Mouse (Mus musculus) hindbrain, embryonic 13.5 days (tissue): Measurements from ENCODE around the gene Gm3278. TPM values are rescaled to one million over a fixed set of nuclear protein-coding genes. Genes with fewer than 3 reads are reported as not detected.
A peak's percentile ranks its signal among the peaks of the same experiment; 100 is the strongest.
"Not testable (repeated sequence)": the region's sequence is repeated elsewhere in the genome, so short reads cannot be mapped to it uniquely, and the experiment has no call there.

Experiments used
- ATAC-seq: fragments of 200-750 bp; cut with Nextera tagmentation; 2 replicates; pipeline ENCODE4 v1.8.0; 2017; ENCODE audit warnings: moderate TSS enrichment; ENCODE audit not compliant: low FRiP score
- H3K27ac ChIP-seq: fragments of 300-500 bp; sonication (generic); 2 replicates; pipeline ENCODE4 v1.5.1; 2015; ENCODE audit warnings: inconsistent platforms, mild to moderate bottlenecking, moderate library complexity
- H3K27me3 ChIP-seq: fragments of 300-500 bp; sonication (generic); 2 replicates; pipeline ENCODE4 v1.6.1; 2015; ENCODE audit warnings: mild to moderate bottlenecking, inconsistent platforms
- H3K36me3 ChIP-seq: fragments of 300-500 bp; sonication (generic); 2 replicates; pipeline ENCODE4 v1.6.1; 2015; ENCODE audit warnings: mild to moderate bottlenecking, inconsistent platforms
- H3K4me1 ChIP-seq: fragments of 300-500 bp; sonication (generic); replicated peaks from 2 replicates; pipeline ENCODE4 v1.6.1; 2015; ENCODE audit warnings: inconsistent platforms
- H3K4me2 ChIP-seq: fragments of 300-500 bp; sonication (generic); 2 replicates; pipeline ENCODE4 v1.6.1; 2015; ENCODE audit warnings: inconsistent platforms, mild to moderate bottlenecking, moderate library complexity
- H3K4me3 ChIP-seq: fragments of 300-500 bp; sonication (generic); 2 replicates; pipeline ENCODE4 v1.5.1; 2015; ENCODE audit warnings: mild to moderate bottlenecking, inconsistent platforms
- H3K9ac ChIP-seq: fragments of 300-500 bp; sonication (generic); 2 replicates; pipeline ENCODE4 v1.6.1; 2015; ENCODE audit warnings: mild to moderate bottlenecking, inconsistent platforms
- H3K9me3 ChIP-seq: fragments of 300-500 bp; sonication (generic); 2 replicates; pipeline ENCODE4 v1.6.1; 2016; ENCODE audit warnings: inconsistent platforms
- WGBS: fragments of 180-500 bp; shearing (Covaris S2); methylation state at CpG from one replicate; pipeline ENCODE4 v1.1.7; 2015; 5-methylcytosine and 5-hydroxymethylcytosine counted together
- polyA plus RNA-seq: library from polyadenylated mRNA; unstranded; fragments of >200 nt; fragmentation: Nextera tagmentation; extraction: Ambion mirVana; gene quantifications from 2 replicates; pipeline ENCODE4 v1.2.1, GENCODE M21; 2015

The Gm3278 gene
- polyA plus RNA-seq = not detected in 2 replicates

DNA sequence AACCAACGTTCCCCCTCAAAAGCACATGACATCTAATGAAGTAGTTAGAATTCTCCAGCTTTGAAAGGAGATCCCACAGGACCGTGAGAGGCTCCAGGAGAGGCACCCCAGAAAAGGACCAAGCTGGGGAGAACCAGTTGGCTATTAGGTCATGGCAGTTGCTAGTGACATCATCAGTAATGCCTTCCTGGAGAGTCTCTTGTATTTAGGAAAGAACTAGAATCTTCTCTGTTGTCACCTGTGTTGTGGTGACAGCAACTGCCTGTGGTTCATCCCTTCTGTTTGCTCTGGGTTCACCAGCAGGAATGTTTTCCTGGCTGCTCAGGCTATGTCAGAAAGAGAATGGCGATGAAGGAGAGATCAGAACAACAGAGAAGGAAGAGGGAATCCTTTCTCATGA, at the start of gene Gm3278:
Gene Gm3278, plus strand, starts transcription at position 301 of the 400 bp plus-strand sequence.
- H3K4me1 ChIP-seq, H3K36me3 ChIP-seq, H3K27ac ChIP-seq, ATAC-seq, H3K4me2 ChIP-seq, H3K9ac ChIP-seq, H3K4me3 ChIP-seq, H3K9me3 ChIP-seq, H3K27me3 ChIP-seq: not testable (repeated sequence)
- WGBS = 64% methylated on average over 1 of the region's 3 CpGs

DNA sequence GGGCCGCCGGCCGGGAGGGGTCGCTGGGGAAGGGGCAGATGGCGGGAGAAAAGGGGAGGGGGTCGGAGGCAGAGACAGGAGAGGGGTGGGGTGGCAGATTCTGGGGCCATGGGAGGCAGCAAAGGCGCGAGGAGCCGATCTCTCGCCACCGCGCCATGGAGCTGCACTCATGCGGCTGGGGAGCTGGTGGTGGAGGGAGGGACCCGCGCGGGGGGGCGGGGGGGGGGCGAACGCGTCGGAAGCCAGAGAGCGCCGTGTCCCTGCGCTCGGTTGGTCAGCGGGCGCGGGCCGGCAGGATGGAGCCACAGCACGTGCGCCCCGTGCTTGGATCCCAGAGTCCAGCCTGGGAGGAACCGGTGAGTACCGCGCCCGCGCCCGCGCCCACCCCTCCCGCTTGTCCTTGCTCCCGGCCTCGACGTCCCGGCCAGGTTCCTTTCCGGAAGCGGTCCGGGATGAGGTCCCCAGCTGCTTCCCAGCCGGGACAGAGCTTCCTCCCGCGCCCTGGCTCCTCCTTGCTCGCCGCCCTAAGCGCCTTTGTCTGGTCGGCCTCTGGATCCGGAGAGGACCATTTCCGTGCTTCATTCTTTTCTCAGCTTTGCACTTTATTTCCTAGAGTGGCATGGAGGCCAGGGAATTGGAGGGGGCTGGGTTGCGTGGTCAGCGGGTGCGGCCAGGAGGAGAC, 36.8 kb upstream of the Gm3278 start, which contains the start of gene Gm3264:
Gene Gm3264, plus strand, starts transcription at position 278 of the 682 bp plus-strand sequence.
- Histone ChIP-seq H3K4me2 (peak within 1 kb of the TSS; percentile 52), H3K4me3 (peak within 1 kb of the TSS; percentile 46), H3K27ac (peak within 1 kb of the TSS; percentile 30; the same call in 1 of the 2 replicates), H3K9ac (peak within 1 kb of the TSS; percentile 73)
- H3K27me3 ChIP-seq, ATAC-seq, H3K9me3 ChIP-seq, H3K36me3 ChIP-seq, H3K4me1 ChIP-seq: not testable (repeated sequence)
- WGBS = 4% methylated on average over 27 of the region's 59 CpGs

Other genes with a start within 250 kb of the Gm3278 start
- gene Gm3239, start 228.2 kb upstream of the Gm3278 start, polyA plus RNA-seq = 0.44 and 0.65 TPM in 2 replicates
- not detected in 2 replicates for gene Gm7876, start 183.2 kb upstream of the Gm3278 start, polyA plus RNA-seq
- gene Gm3252, start 165.6 kb upstream of the Gm3278 start, polyA plus RNA-seq = 2.1 and 2.6 TPM in 2 replicates
- gene Gm9602, start 116.1 kb upstream of the Gm3278 start, polyA plus RNA-seq = not detected in 2 replicates
- gene Gm3269, start 54.3 kb upstream of the Gm3278 start, polyA plus RNA-seq = not detected in 2 replicates
- gene Gm3264, start 36.8 kb upstream of the Gm3278 start, polyA plus RNA-seq = 2.7 and 3.4 TPM in 2 replicates
- gene Gm8297, start 91.5 kb downstream of the Gm3278 start, polyA plus RNA-seq = not detected in 2 replicates
- gene Gm3298, start 123.5 kb downstream of the Gm3278 start, polyA plus RNA-seq = not detected in 2 replicates
- gene 4930555G01Rik, start 158.2 kb downstream of the Gm3278 start, polyA plus RNA-seq = 0.10 TPM in 1 of 2 replicates, not detected in the other
- gene Gm8281, start 178.6 kb downstream of the Gm3278 start, polyA plus RNA-seq = 8.3 and 8.5 TPM in 2 replicates
- gene Gm8279, start 239.1 kb downstream of the Gm3278 start, polyA plus RNA-seq = not detected in 2 replicates